Mouse (Mus musculus) duodenum, adult 2 months (tissue): ENCODE measurements around the gene Casp2. TPM values are rescaled to one million over a fixed set of nuclear protein-coding genes. Genes with fewer than 3 reads are reported as not detected.

Experiments used
- polyA plus RNA-seq: library from polyadenylated mRNA; depleted of rRNA; stranded (reverse); fragments of >200 nt; gene quantifications from 2 replicates; pipeline ENCODE4 v1.2.3, GENCODE M21; 2012; ENCODE audit warnings: low replicate concordance; rRNA removed

Gene Casp2
- polyA plus RNA-seq = 9.4 and 17.3 TPM in 2 replicates

DNA sequence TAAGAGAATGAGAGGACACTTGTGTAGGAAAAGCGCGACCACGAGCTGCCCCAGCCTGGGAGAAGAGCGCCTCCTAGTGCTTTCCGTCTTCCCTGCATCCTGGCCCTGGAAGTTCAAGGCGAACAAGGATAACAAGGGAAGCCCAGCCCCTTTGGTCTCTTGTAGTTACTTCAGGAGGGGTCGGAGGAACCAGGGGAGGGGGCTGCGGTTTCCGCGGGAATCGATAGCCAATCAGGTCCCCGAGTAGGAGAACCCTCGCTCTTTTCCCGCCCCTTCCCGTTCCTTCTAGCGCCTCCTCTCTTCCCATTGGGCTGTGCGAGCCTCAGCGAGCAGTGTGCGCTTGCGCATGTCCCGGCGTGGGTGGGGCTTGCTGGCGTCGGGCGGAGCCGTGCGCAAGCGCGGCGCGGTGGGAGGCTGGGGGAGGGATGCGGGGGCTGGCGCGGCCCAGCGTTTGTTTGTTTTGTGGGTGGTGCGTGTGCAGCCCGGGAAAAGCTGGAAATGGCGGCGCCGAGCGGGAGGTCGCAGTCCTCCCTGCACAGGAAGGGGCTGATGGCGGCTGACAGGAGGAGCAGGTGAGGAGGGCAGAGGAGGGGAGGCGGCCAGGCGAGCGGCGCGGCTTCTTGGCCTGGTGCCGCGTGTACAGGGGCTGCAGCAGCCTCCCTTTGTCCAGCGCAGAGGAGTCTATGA, at the start of gene Casp2:
TSS of gene Casp2 (plus strand) at position 360 of the 687 bp plus-strand sequence.

DNA sequence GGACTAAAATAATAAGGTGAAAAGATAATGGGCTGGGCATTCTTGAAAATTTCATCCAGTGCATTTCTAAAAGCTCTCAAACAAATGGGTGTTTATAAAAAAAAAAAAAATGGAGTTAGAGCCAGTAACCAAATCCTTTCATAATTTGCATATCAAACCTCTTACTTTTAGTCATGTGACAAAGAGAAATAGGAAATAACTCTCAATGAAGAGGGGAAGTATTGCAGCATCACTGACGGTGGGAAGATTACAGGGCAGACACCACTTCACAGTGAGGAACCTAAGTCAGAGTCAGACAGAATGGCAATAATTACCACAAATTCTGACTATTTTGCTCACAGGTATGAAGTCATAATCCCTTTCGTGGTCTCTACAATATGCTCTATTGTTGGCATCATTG, 49.8 kb upstream of the Casp2 start, which contains the start of gene Tas2r144:
TSS of gene Tas2r144 (plus strand) at position 301 of the 400 bp plus-strand sequence.

DNA sequence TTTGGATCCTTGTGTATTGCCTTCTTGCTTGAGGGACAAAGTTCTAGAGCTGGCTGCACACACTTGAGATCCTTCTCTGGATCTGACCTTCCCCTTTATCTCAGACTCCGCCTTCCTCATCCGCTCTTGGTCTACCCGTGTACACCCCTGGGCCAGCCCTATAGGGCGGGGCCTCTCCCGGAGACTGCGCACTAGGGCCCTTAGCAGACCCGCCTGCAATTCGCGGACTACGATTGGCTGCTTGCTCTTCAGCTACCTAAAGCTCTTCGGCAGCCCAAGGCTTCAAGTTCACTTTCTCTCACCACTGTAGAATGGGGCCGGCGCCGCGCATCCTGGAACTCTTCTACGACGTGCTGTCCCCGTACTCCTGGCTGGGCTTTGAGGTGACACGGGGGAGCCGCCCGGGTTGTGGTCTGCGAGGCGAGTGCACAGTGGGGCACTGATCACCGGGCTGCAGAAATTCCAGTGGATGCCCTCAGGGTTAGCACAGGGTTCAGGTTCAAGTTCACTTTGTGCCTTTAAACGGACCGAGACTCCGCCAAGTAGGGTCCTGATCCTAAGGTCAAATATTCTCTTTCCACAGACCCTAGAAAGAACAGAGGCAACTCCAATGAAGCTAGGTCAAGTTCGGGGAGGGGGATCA, 19.0 kb upstream of the Casp2 start, which contains the start of gene Gstk1:
TSS of gene Gstk1 (plus strand) at position 225 of the 643 bp plus-strand sequence.

DNA sequence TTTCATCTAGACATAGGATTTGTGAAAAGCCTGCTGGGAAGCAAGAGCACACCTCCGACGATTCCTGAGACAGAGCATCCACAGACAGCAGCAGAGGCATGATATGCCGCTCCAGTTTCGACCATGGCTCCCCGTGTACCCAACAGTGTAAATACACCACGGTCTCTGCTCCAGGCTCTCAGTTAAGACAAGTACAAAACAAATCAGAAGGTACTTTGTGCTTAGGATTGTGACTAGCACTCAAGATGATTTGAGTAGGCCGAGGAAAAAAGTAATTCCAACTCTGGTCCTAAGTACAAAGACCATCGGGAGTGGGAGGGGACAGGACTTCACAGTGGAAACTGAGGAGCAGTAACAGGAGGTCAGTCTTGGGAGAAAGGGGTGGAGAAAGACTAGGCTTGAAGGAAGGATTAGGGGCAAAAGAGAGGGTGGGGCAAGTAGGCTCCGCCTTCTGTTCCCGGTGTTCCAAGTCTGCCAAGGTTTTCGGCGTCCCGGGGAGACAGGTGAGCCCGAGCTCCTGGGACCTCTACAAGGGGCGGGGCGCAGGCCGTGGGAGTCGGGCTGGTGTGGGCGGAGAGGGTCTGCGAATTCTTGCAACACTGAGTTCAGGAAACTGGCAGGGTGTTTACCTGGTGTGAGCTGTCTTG, 3.1 kb upstream of the Casp2 start, which contains the start of gene Tmem139:
TSS of gene Tmem139 (plus strand) at position 447 of the 647 bp plus-strand sequence.

DNA sequence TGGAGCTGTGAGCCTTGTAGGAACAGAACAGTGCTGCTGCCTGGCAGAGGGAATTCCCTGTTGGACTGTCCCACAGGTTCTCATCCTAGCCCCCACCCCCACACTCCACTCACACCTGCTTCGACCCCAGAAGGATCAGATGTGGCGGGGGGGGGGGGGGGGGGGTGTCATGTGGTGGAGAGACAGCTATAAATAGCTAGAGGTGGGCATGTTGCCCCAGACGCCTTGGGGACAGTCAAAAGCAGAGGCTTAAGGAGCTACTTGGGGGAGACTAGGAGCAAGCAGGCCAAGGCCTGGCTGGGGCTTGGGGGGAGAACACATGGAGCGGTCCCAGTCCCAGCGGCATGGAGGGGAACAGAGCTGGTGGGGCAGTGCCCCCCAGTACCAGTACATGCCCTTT, 21.7 kb downstream of the Casp2 start, which contains the start of gene Clcn1:
TSS of gene Clcn1 (plus strand) at position 238 of the 400 bp plus-strand sequence.

DNA sequence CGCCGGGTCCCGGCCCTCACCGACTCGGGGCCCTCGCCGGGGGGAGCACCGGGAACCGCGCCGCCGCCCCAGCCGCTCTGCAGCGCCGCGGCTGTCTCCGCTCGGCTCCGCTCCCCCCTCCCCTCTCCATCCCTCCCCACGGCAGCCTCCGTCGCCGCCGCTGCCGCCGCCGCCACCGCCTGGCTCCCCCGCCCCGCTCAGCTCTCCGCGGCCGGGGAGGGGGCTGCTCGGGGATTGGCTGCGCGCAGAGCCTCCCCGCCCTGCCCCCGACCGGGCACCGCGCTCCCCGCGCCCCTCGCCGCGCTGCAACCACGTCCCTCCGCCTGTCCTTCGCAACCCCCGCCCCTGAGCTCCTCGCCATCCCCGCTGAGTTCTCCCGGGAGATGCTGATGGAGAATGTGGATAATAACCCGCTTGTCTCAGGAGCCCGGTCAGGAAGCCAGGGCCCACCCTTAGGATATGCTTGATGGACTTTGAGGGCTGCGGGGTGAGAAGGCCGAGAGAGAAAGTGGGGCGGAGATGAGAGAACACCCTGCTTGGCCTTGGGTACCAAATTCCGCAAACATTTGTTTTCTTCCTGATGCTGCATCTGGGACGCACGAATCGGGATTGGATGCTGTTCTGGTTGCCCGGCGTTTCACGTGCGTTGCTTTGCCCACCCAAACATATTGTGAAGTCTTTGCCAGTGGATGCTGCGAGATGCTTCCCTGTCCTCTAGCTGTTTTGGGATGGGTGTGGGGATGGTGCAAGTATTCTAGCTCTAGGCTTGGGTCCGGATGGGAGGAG, 59.9 kb downstream of the Casp2 start, which contains the start of gene Fam131b:
TSS of gene Fam131b (minus strand) at position 162 of the 786 bp plus-strand sequence.

Other genes with a start within 250 kb of the Casp2 start
- gene Sva, start 226.6 kb upstream of the Casp2 start, polyA plus RNA-seq = not detected in 2 replicates
- gene Tas2r139, start 124.0 kb upstream of the Casp2 start, polyA plus RNA-seq = not detected in 2 replicates
- not detected in 2 replicates for gene Tas2r144, start 49.7 kb upstream of the Casp2 start, polyA plus RNA-seq
- 35.3 and 42.7 TPM in 2 replicates for gene Gstk1, start 19.1 kb upstream of the Casp2 start, polyA plus RNA-seq
- 28.7 and 43.7 TPM in 2 replicates for gene Tmem139, start 3.0 kb upstream of the Casp2 start, polyA plus RNA-seq
- gene Clcn1, start 21.7 kb downstream of the Casp2 start, polyA plus RNA-seq = 0.15 and 0.54 TPM in 2 replicates
- gene Fam131b, start 59.7 kb downstream of the Casp2 start, polyA plus RNA-seq = 0.08 and 0.09 TPM in 2 replicates
- gene Zyx, start 84.6 kb downstream of the Casp2 start, polyA plus RNA-seq = 165 and 301 TPM in 2 replicates
- 30.8 and 60.3 TPM in 2 replicates for gene Epha1, start 108.3 kb downstream of the Casp2 start, polyA plus RNA-seq
- gene Tas2r143, start 135.3 kb downstream of the Casp2 start, polyA plus RNA-seq = not detected in 2 replicates
- gene Tas2r135, start 140.4 kb downstream of the Casp2 start, polyA plus RNA-seq = not detected in 2 replicates
- gene Tas2r126, start 169.6 kb downstream of the Casp2 start, polyA plus RNA-seq = not detected in 2 replicates
- gene Olfr458, start 200.2 kb downstream of the Casp2 start, polyA plus RNA-seq = not detected in 2 replicates
- not detected in 2 replicates for gene Olfr457, start 211.3 kb downstream of the Casp2 start, polyA plus RNA-seq
- gene Olfr456, start 222.2 kb downstream of the Casp2 start, polyA plus RNA-seq = not detected in 2 replicates